Mouse (Mus musculus) heart, embryonic 11.5 days (tissue): ENCODE results near the gene Pbx2. TPM values are rescaled to one million over a fixed set of nuclear protein-coding genes. Genes with fewer than 3 reads are reported as not detected.

Source experiments
- ATAC-seq: fragments of 200-750 bp; cut with Nextera tagmentation; replicated peaks from 2 replicates; pipeline ENCODE4 v1.8.0; 2017; ENCODE audit warnings: moderate library complexity; ENCODE audit not compliant: insufficient number of reproducible peaks, low FRiP score, low TSS enrichment
- H3K27ac ChIP-seq: fragments of 300-500 bp; sonication (generic); 2 replicates; pipeline ENCODE4 v1.5.1; 2014; ENCODE audit warnings: mild to moderate bottlenecking, low read depth, low read length
- H3K27me3 ChIP-seq: fragments of 300-500 bp; sonication (generic); 2 replicates; pipeline ENCODE4 v1.6.1; 2014; ENCODE audit warnings: mild to moderate bottlenecking, low read length, mixed read lengths; ENCODE audit not compliant: control insufficient read depth, insufficient read depth
- H3K36me3 ChIP-seq: fragments of 300-500 bp; sonication (generic); 2 replicates; pipeline ENCODE4 v1.6.1; 2014; ENCODE audit warnings: mild to moderate bottlenecking, low read length, moderate library complexity, mixed read lengths; ENCODE audit not compliant: control insufficient read depth, insufficient read depth
- H3K4me1 ChIP-seq: fragments of 300-500 bp; sonication (generic); 2 replicates; pipeline ENCODE4 v1.6.1; 2014; ENCODE audit warnings: low read length; ENCODE audit not compliant: control insufficient read depth, insufficient read depth
- H3K4me2 ChIP-seq: fragments of 300-500 bp; sonication (generic); 2 replicates; pipeline ENCODE4 v1.6.1; 2014; ENCODE audit warnings: mild to moderate bottlenecking, moderate library complexity
- H3K4me3 ChIP-seq: fragments of 300-500 bp; sonication (generic); 2 replicates; pipeline ENCODE4 v1.5.1; 2014; ENCODE audit warnings: low read depth, low read length
- H3K9ac ChIP-seq: fragments of 300-500 bp; sonication (generic); 2 replicates; pipeline ENCODE4 v1.6.1; 2014; ENCODE audit warnings: mild to moderate bottlenecking, low read depth, low read length, moderate library complexity
- H3K9me3 ChIP-seq: fragments of 300-500 bp; sonication (generic); replicated peaks from 2 replicates; pipeline ENCODE4 v1.6.1; 2016; ENCODE audit warnings: low read length; ENCODE audit not compliant: control insufficient read depth
- WGBS: fragments of 180-500 bp; shearing (Covaris S2); extraction: QIAGEN DNeasy Blood & Tissue Kit; methylation state at CpG from one replicate; pipeline ENCODE4 v1.1.7; 2014; ENCODE audit not compliant: insufficient replicate concordance; 5-methylcytosine and 5-hydroxymethylcytosine counted together
- polyA plus RNA-seq: library from polyadenylated mRNA; unstranded; fragments of >200 nt; fragmentation: Nextera tagmentation; extraction: Ambion mirVana; gene quantifications from 2 replicates; pipeline ENCODE4 v1.2.1, GENCODE M21; 2014

Pbx2 gene
- polyA plus RNA-seq, 1 experiment from 2014 or later = 12.5 TPM

- no peaks in the 10 kb centered on the region for H3K9me3 ChIP-seq
- H3K36me3 ChIP-seq = peaks cover 13% of the 10 kb centered on the region
- no peaks in the 10 kb centered on the region for H3K27me3 ChIP-seq
- H3K4me1 ChIP-seq = peaks cover 8% of the 10 kb centered on the region
- H3K4me2 ChIP-seq = no peak overlapping the region
- ATAC-seq = no peak
- WGBS = 85% methylated on average over 11 of the region's 11 CpGs
- H3K4me3 ChIP-seq = no peak overlapping the region
- H3K9ac ChIP-seq = no peak overlapping the region
- H3K27ac ChIP-seq = no peak overlapping the region
Measured at GRCm38 (mm10) chr17:34613054-34613645, 22.1 kb downstream of the Pbx2 start.

GRCm38 (mm10) chr17:34613830-34614229, 22.8 kb downstream of the Pbx2 start:
- Histone ChIP-seq H3K4me2 (no peak overlapping the region), H3K9me3 (no peaks in the 10 kb centered on the region), H3K27me3 (no peaks in the 10 kb centered on the region), H3K36me3 (peaks cover 13% of the 10 kb centered on the region), H3K27ac (no peak overlapping the region), H3K4me3 (no peak overlapping the region), H3K9ac (no peak overlapping the region), H3K4me1 (peaks cover 1% of the 10 kb centered on the region; the same call in 1 of the 2 replicates)
- no peak for ATAC-seq
- WGBS = 80% methylated on average over 10 of the region's 10 CpGs

DNA sequence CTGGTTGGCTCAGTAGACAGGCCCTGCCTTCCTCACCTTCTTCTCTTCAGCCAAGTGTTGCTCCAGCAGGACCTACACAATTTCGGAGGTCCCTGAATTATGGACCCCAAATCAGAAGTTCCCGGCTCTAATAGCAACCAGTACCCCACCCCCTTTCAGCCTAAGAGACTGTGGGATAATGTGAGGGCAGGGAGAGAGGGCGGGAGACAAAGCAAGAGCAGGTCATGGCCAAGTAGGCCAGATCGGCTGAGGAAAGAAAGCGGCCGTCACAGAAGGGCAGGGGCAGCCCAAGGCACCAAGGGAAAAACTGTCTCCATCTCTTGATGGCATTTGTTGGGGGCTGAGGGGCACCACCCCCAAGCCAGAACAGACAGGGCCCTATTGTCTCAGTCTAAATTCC, 24.8 kb downstream of the Pbx2 start, which contains the start of gene Egfl8:
Egfl8 (minus strand) TSS at position 101 of the 400 bp plus-strand sequence.
- WGBS = 73% methylated on average over 6 of the region's 6 CpGs
- H3K4me3 ChIP-seq = no peak within 1 kb of the TSS
- no peaks in the 10 kb centered on the region for H3K4me1 ChIP-seq
- H3K9ac ChIP-seq = 0 out of 2 replicates have a peak within 1 kb of the TSS, but pooled peaks have one; percentile 16
- no peak within 1 kb of the TSS for H3K4me2 ChIP-seq
- no peak for ATAC-seq
- no peaks in the 10 kb centered on the region for H3K9me3 ChIP-seq
- peaks cover 16% of the 10 kb centered on the region for H3K36me3 ChIP-seq
- H3K27me3 ChIP-seq = no peaks in the 10 kb centered on the region
- no peak within 1 kb of the TSS for H3K27ac ChIP-seq

DNA sequence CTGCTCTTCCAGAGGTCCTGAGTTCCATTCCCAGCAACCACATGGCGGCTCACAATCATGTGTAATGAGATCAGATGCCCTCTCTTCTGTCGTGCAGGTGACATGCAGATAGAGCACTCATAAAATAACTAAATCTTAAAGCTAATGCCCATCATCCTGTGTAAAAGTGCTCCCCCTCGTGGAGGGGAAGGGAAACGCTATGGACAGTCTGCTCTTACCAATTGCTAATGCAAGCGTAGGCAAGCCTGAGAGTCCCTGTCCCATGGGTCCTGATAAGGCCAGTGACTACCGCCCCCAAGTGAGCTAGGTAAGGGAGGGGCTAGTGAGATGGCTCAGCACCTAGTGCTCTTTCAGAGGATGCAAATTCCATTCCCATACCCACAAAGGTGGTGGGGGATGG, 27.9 kb downstream of the Pbx2 start:
- ATAC-seq = no peak
- peaks cover 10% of the 10 kb centered on the region for H3K36me3 ChIP-seq

DNA sequence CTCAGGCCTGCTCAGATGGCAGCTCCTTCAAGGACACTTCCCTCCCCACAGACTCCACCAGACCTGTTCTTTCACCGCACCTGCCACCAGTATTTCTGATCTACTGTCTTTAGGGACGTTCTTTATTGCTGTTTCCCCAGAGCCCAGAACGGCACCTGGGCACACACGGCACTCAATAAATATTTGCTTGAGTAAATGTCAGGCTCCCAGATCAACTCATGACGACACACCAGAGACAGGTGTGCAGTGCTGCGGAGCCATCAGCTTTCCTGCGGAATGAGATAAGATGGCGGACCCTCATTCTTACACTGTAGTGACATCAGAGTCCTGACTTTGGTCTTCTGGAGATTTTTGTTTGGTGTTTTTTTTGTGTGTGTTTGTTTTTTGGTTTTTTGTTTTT, 29.9 kb downstream of the Pbx2 start:
- Histone ChIP-seq H3K27ac (no peak overlapping the region), H3K36me3 (peaks cover 8% of the 10 kb centered on the region), H3K4me1 (peaks cover under 1% of the 10 kb centered on the region; the same call in 1 of the 2 replicates), H3K27me3 (no peaks in the 10 kb centered on the region), H3K4me3 (no peak overlapping the region), H3K9me3 (no peaks in the 10 kb centered on the region), H3K9ac (no peak overlapping the region), H3K4me2 (no peak overlapping the region)
- WGBS = 89% methylated on average over 8 of the region's 8 CpGs
- ATAC-seq = no peak

More for the DNA sequence above, 27.9 kb downstream of the Pbx2 start:
- H3K4me1 ChIP-seq = no peaks in the 10 kb centered on the region
- H3K9ac ChIP-seq = no peak overlapping the region
- 14% methylated on average over 6 of the region's 6 CpGs for WGBS
- H3K27ac ChIP-seq = no peak overlapping the region
- no peaks in the 10 kb centered on the region for H3K27me3 ChIP-seq
- no peaks in the 10 kb centered on the region for H3K9me3 ChIP-seq
- H3K4me3 ChIP-seq = no peak overlapping the region
- H3K4me2 ChIP-seq = no peak overlapping the region

GRCm38 (mm10) chr17:34623161-34623560, 32.1 kb downstream of the Pbx2 start:
- Histone ChIP-seq H3K9ac (no peak overlapping the region), H3K4me1 (peaks cover 10% of the 10 kb centered on the region), H3K4me2 (no peak overlapping the region), H3K4me3 (no peak overlapping the region), H3K9me3 (no peaks in the 10 kb centered on the region), H3K27me3 (no peaks in the 10 kb centered on the region), H3K27ac (no peak overlapping the region), H3K36me3 (peaks cover 8% of the 10 kb centered on the region)
- ATAC-seq = no peak
- WGBS = 83% methylated on average over 9 of the region's 9 CpGs

DNA sequence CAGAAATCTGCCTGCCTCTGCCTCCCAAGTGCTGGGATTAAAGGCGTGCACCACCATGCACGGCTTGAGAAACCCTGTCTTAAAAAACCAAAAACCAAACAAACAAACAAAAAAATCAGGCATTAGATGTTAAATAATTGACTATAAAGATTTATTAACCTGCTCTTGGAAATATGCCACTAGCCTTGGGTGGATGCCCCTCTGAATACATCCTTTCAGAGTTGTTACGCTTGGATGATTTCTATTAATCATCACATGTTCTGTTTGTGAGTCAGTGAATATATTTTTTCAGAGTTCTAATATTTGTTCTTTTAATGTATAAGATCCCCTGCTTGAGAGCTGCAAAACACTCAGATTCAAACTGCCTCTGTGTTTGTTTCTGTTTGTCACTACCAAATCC, 33.9 kb downstream of the Pbx2 start:
- Histone ChIP-seq H3K4me1 (peaks cover 23% of the 10 kb centered on the region), H3K9me3 (no peaks in the 10 kb centered on the region), H3K4me3 (no peak overlapping the region), H3K27me3 (peaks cover 12% of the 10 kb centered on the region), H3K27ac (no peak overlapping the region), H3K4me2 (no peak overlapping the region), H3K9ac (no peak overlapping the region), H3K36me3 (peaks cover 5% of the 10 kb centered on the region)
- 92% methylated on average over 3 of the region's 3 CpGs for WGBS
- ATAC-seq = no peak

DNA sequence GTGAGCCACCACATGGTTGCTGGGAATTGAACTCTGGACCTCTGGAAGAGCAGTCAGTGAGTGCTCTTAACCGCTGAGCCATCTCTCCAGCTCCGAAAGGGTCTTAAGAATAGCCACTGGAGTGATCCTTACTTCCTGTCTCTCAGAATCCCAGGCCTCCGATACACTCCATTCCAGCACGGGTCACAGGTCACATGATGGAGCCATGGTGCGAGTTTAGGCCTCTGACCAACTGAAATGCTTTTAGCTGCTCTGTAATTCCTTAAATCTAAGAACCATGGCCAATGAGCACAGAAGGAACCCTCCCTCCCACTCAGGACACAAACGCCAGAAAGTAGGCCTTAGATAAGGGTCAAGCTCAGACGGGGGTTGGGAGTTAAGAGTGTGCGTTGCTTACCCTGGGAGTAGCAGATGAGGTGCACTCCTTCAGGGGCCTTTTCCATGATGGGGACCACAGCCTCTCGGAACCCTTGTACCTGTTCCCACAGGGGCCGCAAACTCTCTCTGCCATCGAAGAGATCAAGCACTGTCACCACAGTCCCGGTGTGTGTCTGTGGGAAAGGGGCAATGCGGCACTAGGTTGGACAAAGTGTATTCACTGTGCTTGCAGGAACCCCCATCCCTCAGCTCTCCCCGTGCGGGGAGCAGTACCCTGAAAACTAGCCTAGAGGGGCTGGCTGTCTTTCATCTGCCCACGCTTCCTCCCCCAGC, 35.2 kb downstream of the Pbx2 start:
- Histone ChIP-seq H3K27ac (0 out of 2 replicates have a peak overlapping the region, but pooled peaks have one; percentile 76), H3K4me1 (peaks cover 27% of the 10 kb centered on the region), H3K36me3 (peaks cover 5% of the 10 kb centered on the region), H3K4me3 (peak overlapping the region; percentile 80), H3K4me2 (peak overlapping the region; percentile 90), H3K27me3 (peaks cover 24% of the 10 kb centered on the region), H3K9ac (peak overlapping the region; percentile 85), H3K9me3 (no peaks in the 10 kb centered on the region)
- 44% methylated on average over 16 of the region's 16 CpGs for WGBS
- no peak for ATAC-seq
